Mouse (Mus musculus) forebrain, embryonic 12.5 days (tissue): Measurements from ENCODE around the gene Mrpl49. TPM values are rescaled to one million over a fixed set of nuclear protein-coding genes. Genes with fewer than 3 reads are reported as not detected.

Source experiments
- ATAC-seq: fragments of 200-750 bp; cut with Nextera tagmentation; 2 replicates; pipeline ENCODE4 v1.8.0; 2017; ENCODE audit warnings: moderate TSS enrichment; ENCODE audit not compliant: low FRiP score
- H3K27ac ChIP-seq: fragments of 300-500 bp; sonication (generic); 2 replicates; pipeline ENCODE4 v1.5.1; 2016; ENCODE audit warnings: mild to moderate bottlenecking
- H3K27me3 ChIP-seq: fragments of 300-500 bp; sonication (generic); 2 replicates; pipeline ENCODE4 v1.6.1; 2016; ENCODE audit warnings: mild to moderate bottlenecking
- H3K36me3 ChIP-seq: fragments of 300-500 bp; sonication (generic); replicated peaks from 2 replicates; pipeline ENCODE4 v1.6.1; 2016; ENCODE audit warnings: mild to moderate bottlenecking
- H3K4me1 ChIP-seq: fragments of 300-500 bp; sonication (generic); 2 replicates; pipeline ENCODE4 v1.6.1; 2016
- H3K4me2 ChIP-seq: fragments of 300-500 bp; sonication (generic); 2 replicates; pipeline ENCODE4 v1.6.1; 2016; ENCODE audit warnings: mild to moderate bottlenecking, moderate library complexity
- H3K4me3 ChIP-seq: fragments of 300-500 bp; sonication (generic); replicated peaks from 2 replicates; pipeline ENCODE4 v1.5.1; 2016; ENCODE audit warnings: mild to moderate bottlenecking
- H3K9ac ChIP-seq: fragments of 300-500 bp; sonication (generic); 2 replicates; pipeline ENCODE4 v1.6.1; 2016; ENCODE audit warnings: mild to moderate bottlenecking
- H3K9me3 ChIP-seq: fragments of 300-500 bp; sonication (generic); 2 replicates; pipeline ENCODE4 v1.6.1; 2016
- WGBS: fragments of 180-500 bp; shearing (Covaris S2); methylation state at CpG from one replicate; pipeline ENCODE4 v1.1.7; 2016; 5-methylcytosine and 5-hydroxymethylcytosine counted together
- polyA plus RNA-seq: library from polyadenylated mRNA; unstranded; fragments of >200 nt; fragmentation: Nextera tagmentation; extraction: Ambion mirVana; gene quantifications from 2 replicates; pipeline ENCODE4 v1.2.1, GENCODE M21; 2016

The Mrpl49 gene
- polyA plus RNA-seq, 1 experiment from 2014 or later: 74.7 TPM

- Histone ChIP-seq H3K4me3 (no peak within 1 kb of the TSS), H3K9ac (no peak within 1 kb of the TSS)
These were observed 22.4 kb upstream of the Mrpl49 start, which contains the start of gene Tmem262 for GRCm38 (mm10) chr19:6079983-6080480. Gene Tmem262, plus strand, starts transcription at chr19:6080033.

GRCm38 (mm10) chr19:6076564-6077393 is 19.2 kb upstream of the Mrpl49 start, which contains the start of gene Vps51:
Gene Vps51, minus strand, starts transcription at chr19:6077231.
- Histone ChIP-seq H3K4me2 (peak within 1 kb of the TSS; percentile 82), H3K27me3 (no peaks in the 10 kb centered on the region), H3K27ac (peak within 1 kb of the TSS; percentile 86), H3K4me1 (peaks cover 15% of the 10 kb centered on the region), H3K9ac (peak within 1 kb of the TSS; percentile 74), H3K36me3 (peaks cover 32% of the 10 kb centered on the region), H3K4me3 (peak within 1 kb of the TSS; percentile 75), H3K9me3 (no peaks in the 10 kb centered on the region)
- under 1% methylated on average over 33 of the region's 33 CpGs for WGBS
- peak; percentile 92 for ATAC-seq

More at GRCm38 (mm10) chr19:6079983-6080480, 22.4 kb upstream of the Mrpl49 start, which contains the start of gene Tmem262:
- ATAC-seq: no peak
- Histone ChIP-seq H3K36me3 (peaks cover 34% of the 10 kb centered on the region), H3K27ac (no peak within 1 kb of the TSS), H3K27me3 (no peaks in the 10 kb centered on the region), H3K4me1 (peaks cover 23% of the 10 kb centered on the region), H3K9me3 (no peaks in the 10 kb centered on the region), H3K4me2 (no peak within 1 kb of the TSS)
- WGBS: 95% methylated on average over 12 of the region's 12 CpGs

- Histone ChIP-seq H3K9me3 (no peaks in the 10 kb centered on the region), H3K27ac (no peak overlapping the region), H3K4me3 (no peak overlapping the region), H3K36me3 (peaks cover 39% of the 10 kb centered on the region), H3K27me3 (no peaks in the 10 kb centered on the region), H3K9ac (no peak overlapping the region), H3K4me1 (peaks cover 15% of the 10 kb centered on the region), H3K4me2 (no peak overlapping the region)
- ATAC-seq: no peak
- 90% methylated on average over 5 of the region's 5 CpGs for WGBS
These were observed 16.3 kb upstream of the Mrpl49 start for GRCm38 (mm10) chr19:6073889-6074288.

GRCm38 (mm10) chr19:6071261-6071660 is 13.7 kb upstream of the Mrpl49 start:
- no peak overlapping the region for H3K9ac ChIP-seq
- H3K4me2 ChIP-seq: no peak overlapping the region
- H3K4me1 ChIP-seq: peaks cover 26% of the 10 kb centered on the region
- no peak overlapping the region for H3K27ac ChIP-seq
- H3K36me3 ChIP-seq: peaks cover 42% of the 10 kb centered on the region
- no peaks in the 10 kb centered on the region for H3K27me3 ChIP-seq
- H3K4me3 ChIP-seq: no peak overlapping the region
- WGBS: 97% methylated on average over 19 of the region's 19 CpGs
- ATAC-seq: no peak
- no peaks in the 10 kb centered on the region for H3K9me3 ChIP-seq

- peaks cover 42% of the 10 kb centered on the region for H3K36me3 ChIP-seq
- 89% methylated on average over 31 of the region's 31 CpGs for WGBS
- peaks cover 24% of the 10 kb centered on the region for H3K4me1 ChIP-seq
- H3K9ac ChIP-seq: no peak overlapping the region
- H3K27ac ChIP-seq: no peak overlapping the region
- no peak overlapping the region for H3K4me2 ChIP-seq
- no peaks in the 10 kb centered on the region for H3K27me3 ChIP-seq
- no peak for ATAC-seq
- H3K9me3 ChIP-seq: no peaks in the 10 kb centered on the region
- no peak overlapping the region for H3K4me3 ChIP-seq
These were observed 13.1 kb upstream of the Mrpl49 start for GRCm38 (mm10) chr19:6070571-6071250.

- WGBS: 89% methylated on average over 10 of the region's 10 CpGs
- Histone ChIP-seq H3K4me1 (peaks cover 24% of the 10 kb centered on the region), H3K27me3 (no peaks in the 10 kb centered on the region), H3K36me3 (peaks cover 38% of the 10 kb centered on the region), H3K4me3 (no peak overlapping the region), H3K9ac (no peak overlapping the region), H3K4me2 (no peak overlapping the region), H3K9me3 (no peaks in the 10 kb centered on the region), H3K27ac (no peak overlapping the region)
- ATAC-seq: no peak
These were observed 12.3 kb upstream of the Mrpl49 start for GRCm38 (mm10) chr19:6069851-6070250.

- Histone ChIP-seq H3K36me3 (peaks cover 35% of the 10 kb centered on the region), H3K9ac (no peak overlapping the region), H3K27me3 (no peaks in the 10 kb centered on the region), H3K9me3 (no peaks in the 10 kb centered on the region), H3K4me2 (no peak overlapping the region), H3K4me1 (peaks cover 24% of the 10 kb centered on the region), H3K4me3 (no peak overlapping the region), H3K27ac (no peak overlapping the region)
- no peak for ATAC-seq
- 79% methylated on average over 4 of the region's 4 CpGs for WGBS
These were observed 11.4 kb upstream of the Mrpl49 start for GRCm38 (mm10) chr19:6068951-6069350.

- peak within 1 kb of the TSS; percentile 89 for H3K27ac ChIP-seq
- 8% methylated on average over 33 of the region's 33 CpGs for WGBS
- H3K4me2 ChIP-seq: peak within 1 kb of the TSS; percentile 94
- peaks cover 27% of the 10 kb centered on the region for H3K4me1 ChIP-seq
- H3K4me3 ChIP-seq: peak within 1 kb of the TSS; percentile 56
- no peaks in the 10 kb centered on the region for H3K27me3 ChIP-seq
- H3K9me3 ChIP-seq: no peaks in the 10 kb centered on the region
- H3K9ac ChIP-seq: peak within 1 kb of the TSS; percentile 72
- H3K36me3 ChIP-seq: peaks cover 36% of the 10 kb centered on the region
- peak; percentile 94 for ATAC-seq
These were observed 10.3 kb upstream of the Mrpl49 start, which contains the start of gene Tm7sf2 for GRCm38 (mm10) chr19:6067724-6068415. Gene Tm7sf2, minus strand, starts transcription at chr19:6068373.

- H3K36me3 ChIP-seq: peaks cover 37% of the 10 kb centered on the region
- peak overlapping the region; percentile 72 for H3K9ac ChIP-seq
- H3K27ac ChIP-seq: peak overlapping the region; percentile 89
- H3K27me3 ChIP-seq: no peaks in the 10 kb centered on the region
- H3K4me2 ChIP-seq: peak overlapping the region; percentile 94
- H3K4me3 ChIP-seq: peak overlapping the region; percentile 56
- H3K9me3 ChIP-seq: no peaks in the 10 kb centered on the region
- WGBS: under 1% methylated on average over 30 of the region's 30 CpGs
- peaks cover 34% of the 10 kb centered on the region for H3K4me1 ChIP-seq
- peak; percentile 76 for ATAC-seq
These were observed 9.6 kb upstream of the Mrpl49 start for GRCm38 (mm10) chr19:6067011-6067723.

- Histone ChIP-seq H3K4me2 (peak overlapping the region; percentile 94), H3K4me1 (peaks cover 40% of the 10 kb centered on the region), H3K9me3 (no peaks in the 10 kb centered on the region), H3K36me3 (peaks cover 36% of the 10 kb centered on the region), H3K4me3 (peak overlapping the region; percentile 56), H3K9ac (peak overlapping the region; percentile 72), H3K27ac (peak overlapping the region; percentile 89), H3K27me3 (no peaks in the 10 kb centered on the region)
- 41% methylated on average over 5 of the region's 5 CpGs for WGBS
- no peak; the same call in 1 of the 2 replicates for ATAC-seq
These were observed 9.0 kb upstream of the Mrpl49 start for GRCm38 (mm10) chr19:6066571-6066970.

- Histone ChIP-seq H3K36me3 (peaks cover 22% of the 10 kb centered on the region), H3K27me3 (no peaks in the 10 kb centered on the region), H3K4me3 (no peak overlapping the region), H3K27ac (no peak overlapping the region), H3K9me3 (no peaks in the 10 kb centered on the region), H3K4me2 (peak overlapping the region; percentile 19), H3K9ac (0 out of 2 replicates have a peak overlapping the region, but pooled peaks have one; percentile 98), H3K4me1 (peaks cover 50% of the 10 kb centered on the region)
- 85% methylated on average over 6 of the region's 6 CpGs for WGBS
- ATAC-seq: no peak
These were observed 5.5 kb upstream of the Mrpl49 start for GRCm38 (mm10) chr19:6063081-6063480.
